Mouse (Mus musculus): ENCODE results near the gene S100a2.

DNA sequence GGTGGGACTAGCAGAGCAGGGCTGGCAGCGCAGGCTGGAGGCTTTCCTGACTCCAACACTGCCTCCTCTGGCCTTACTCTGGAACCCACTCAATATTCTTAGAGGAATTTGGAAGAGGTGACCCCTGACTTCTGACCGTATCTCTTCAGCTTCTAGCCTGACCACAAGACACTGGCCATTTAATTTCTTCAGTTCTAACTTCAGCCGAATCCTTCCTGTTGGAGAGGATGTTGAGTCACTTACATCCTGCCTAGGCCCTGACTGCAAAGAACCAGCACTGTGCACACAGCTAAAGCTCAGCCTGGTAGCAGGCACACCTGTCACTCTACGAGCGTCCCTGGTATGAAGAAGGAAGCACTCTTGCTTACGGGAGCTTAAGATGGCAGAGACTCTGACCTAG, 657 bp upstream of the S100a2 start:
- TF ChIP-seq EP300 (IDR thresholded peaks at IDR 0.05; ENCODE audit: insufficient read depth, low read depth, low read length) (no peak), CTCF (IDR thresholded peaks at IDR 0.05; ENCODE audit: low read depth, low read length) (no peak)

All from ES-Bruce4 (cell line).